Mouse (Mus musculus): ENCODE data around the gene Scml4. TPM values are rescaled to one million over a fixed set of nuclear protein-coding genes. Genes with fewer than 3 reads are reported as not detected.

Scml4 gene
- polyA plus RNA-seq, 1 experiment, result not detected

- Histone ChIP-seq H3K27ac (ENCODE audit: insufficient read depth, low read depth, low read length) (no peak overlapping the region), H3K4me3 (ENCODE audit: insufficient read depth, low read depth, low read length) (no peak overlapping the region), H3K4me1 (ENCODE audit: control insufficient read depth, insufficient read depth, low read length) (no peaks in the 10 kb centered on the region)
- WGBS, result 97% methylated on average over 11 of the region's 11 CpGs
- TF ChIP-seq CTCF (IDR thresholded peaks at IDR 0.05; ENCODE audit: insufficient read depth, low read depth, low read length) (no peak), POLR2A (IDR thresholded peaks at IDR 0.05; ENCODE audit: insufficient read depth, low read depth, low read length) (no peak)
Observed at GRCm38 (mm10) chr10:42840036-42840435, 20.1 kb upstream of the Scml4 start.

DNA sequence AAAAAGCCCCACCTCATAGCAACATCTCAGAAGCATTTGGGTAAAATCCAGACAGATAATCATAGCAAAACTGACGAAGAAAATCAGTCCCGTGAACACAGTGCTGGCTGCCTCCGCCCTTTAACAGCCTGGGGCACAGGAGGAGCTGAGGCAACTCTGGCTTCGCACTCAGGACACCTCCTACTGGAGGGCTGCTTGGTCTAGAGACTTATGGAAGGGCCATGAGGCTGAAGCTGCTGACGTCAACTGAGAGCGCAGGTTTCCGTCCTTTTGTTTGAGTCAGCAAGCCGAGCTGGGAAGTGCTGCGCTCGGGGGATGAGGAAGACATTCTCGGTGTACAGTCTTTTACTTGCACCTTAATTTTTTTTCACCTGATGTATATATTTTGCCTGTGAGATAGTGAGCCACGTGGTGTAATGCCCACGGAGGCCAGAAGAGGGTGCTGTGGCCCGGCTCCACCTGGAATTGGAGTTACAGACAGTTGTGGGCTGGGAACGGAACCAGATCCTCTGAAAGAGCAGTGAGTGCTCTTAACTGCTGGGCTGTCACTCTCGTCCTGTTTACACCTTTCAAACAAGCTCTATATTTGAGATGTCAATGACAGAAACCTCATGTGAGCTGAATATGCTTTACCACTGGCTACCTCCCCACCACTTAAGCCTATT is 18.5 kb upstream of the Scml4 start:
- Histone ChIP-seq H3K27ac (ENCODE audit: insufficient read depth, low read depth, low read length) (no peak overlapping the region), H3K4me3 (ENCODE audit: insufficient read depth, low read depth, low read length) (no peak overlapping the region), H3K4me1 (ENCODE audit: control insufficient read depth, insufficient read depth, low read length) (no peaks in the 10 kb centered on the region)
- TF ChIP-seq CTCF (IDR thresholded peaks at IDR 0.05; ENCODE audit: insufficient read depth, low read depth, low read length) (peak; percentile 57; the same call in 1 of the 2 replicates), POLR2A (IDR thresholded peaks at IDR 0.05; ENCODE audit: insufficient read depth, low read depth, low read length) (no peak)
- WGBS, result 75% methylated on average over 16 of the region's 16 CpGs

- Histone ChIP-seq H3K27ac (ENCODE audit: insufficient read depth, low read depth, low read length) (no peak overlapping the region), H3K4me1 (ENCODE audit: control insufficient read depth, insufficient read depth, low read length) (no peaks in the 10 kb centered on the region), H3K4me3 (ENCODE audit: insufficient read depth, low read depth, low read length) (no peak overlapping the region)
- peak; percentile 85 for TF ChIP-seq CTCF (IDR thresholded peaks at IDR 0.05; ENCODE audit: insufficient read depth, low read depth, low read length)
- TF ChIP-seq POLR2A (IDR thresholded peaks at IDR 0.05; ENCODE audit: insufficient read depth, low read depth, low read length), result no peak
- WGBS, result 19% methylated on average over 9 of the region's 9 CpGs
Observed at GRCm38 (mm10) chr10:42842358-42842757, 17.8 kb upstream of the Scml4 start.

GRCm38 (mm10) chr10:42843416-42843815 is 16.8 kb upstream of the Scml4 start:
- Histone ChIP-seq H3K4me3 (ENCODE audit: insufficient read depth, low read depth, low read length) (no peak overlapping the region), H3K27ac (ENCODE audit: insufficient read depth, low read depth, low read length) (no peak overlapping the region), H3K4me1 (ENCODE audit: control insufficient read depth, insufficient read depth, low read length) (no peaks in the 10 kb centered on the region)
- TF ChIP-seq POLR2A (IDR thresholded peaks at IDR 0.05; ENCODE audit: insufficient read depth, low read depth, low read length), result no peak
- TF ChIP-seq CTCF (IDR thresholded peaks at IDR 0.05; ENCODE audit: insufficient read depth, low read depth, low read length), result no peak
- WGBS, result 74% methylated on average over 1 of the region's 1 CpGs

DNA sequence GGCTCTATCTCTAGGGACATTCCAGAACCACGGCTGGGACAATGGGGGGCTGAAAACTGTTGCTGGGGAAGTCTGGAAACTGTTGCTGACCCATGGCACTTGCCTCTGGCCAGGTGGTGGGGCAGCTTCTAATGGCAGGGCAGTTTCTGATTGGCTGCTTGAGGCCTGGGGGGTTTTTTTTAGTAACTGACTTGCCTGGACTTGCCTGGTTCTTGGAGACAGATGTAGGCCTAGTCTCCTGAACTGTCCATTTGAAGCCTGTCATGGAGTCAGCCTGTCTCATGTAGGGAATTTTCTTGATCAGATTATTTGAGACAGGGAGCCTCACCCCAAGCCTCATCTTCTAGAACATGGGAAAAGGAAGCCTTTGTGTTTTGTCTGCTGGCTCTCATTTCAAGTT is 14.7 kb upstream of the Scml4 start:
- TF ChIP-seq CTCF (IDR thresholded peaks at IDR 0.05; ENCODE audit: insufficient read depth, low read depth, low read length) (no peak), POLR2A (IDR thresholded peaks at IDR 0.05; ENCODE audit: insufficient read depth, low read depth, low read length) (no peak)
- WGBS, result 59% methylated on average over 1 of the region's 1 CpGs
- no peak overlapping the region for H3K4me3 ChIP-seq (ENCODE audit: insufficient read depth, low read depth, low read length)

DNA sequence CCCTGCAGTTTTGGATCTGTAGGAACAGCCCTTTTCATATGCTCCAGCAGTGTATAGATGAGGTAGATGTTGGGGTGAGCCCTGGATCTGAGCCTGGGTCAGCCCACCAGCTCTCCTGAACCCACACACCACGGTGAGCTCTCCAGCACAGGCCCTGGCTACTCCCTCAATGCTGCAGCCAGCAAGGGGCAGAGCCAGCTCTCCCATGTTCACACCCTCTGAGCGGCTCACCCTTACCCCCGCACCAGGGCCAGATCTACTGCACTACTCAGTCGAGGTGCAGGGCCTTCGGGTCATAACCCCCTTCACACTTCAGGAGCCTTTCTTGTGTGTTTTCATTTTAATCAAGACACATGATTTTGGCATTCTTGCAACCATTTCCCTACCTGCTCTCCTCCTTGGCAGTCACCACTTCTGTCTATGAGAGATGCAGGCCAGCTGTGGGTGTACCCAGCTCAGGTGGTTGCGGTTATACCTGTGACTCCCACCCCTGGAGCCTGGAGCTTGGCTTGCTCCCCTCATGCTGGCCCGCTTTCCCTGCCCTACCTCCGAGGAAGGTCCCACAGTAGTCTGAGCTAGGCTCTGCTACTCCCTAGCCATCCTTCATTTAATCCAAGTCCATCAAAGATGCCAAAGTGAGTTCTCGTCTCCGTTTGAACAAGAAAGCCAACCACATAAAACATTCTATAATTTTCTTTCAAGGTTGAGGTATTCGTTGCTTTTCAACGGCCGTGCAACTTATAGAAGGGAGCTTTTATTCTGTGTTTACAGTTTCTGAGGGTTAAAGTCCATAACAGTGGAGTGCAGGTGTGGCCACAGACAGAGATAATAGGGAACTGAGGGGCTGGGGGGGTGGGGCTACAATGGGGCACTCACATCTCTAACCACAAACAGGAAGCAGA is 11.7 kb upstream of the Scml4 start:
- TF ChIP-seq POLR2A (IDR thresholded peaks at IDR 0.05; ENCODE audit: insufficient read depth, low read depth, low read length) (no peak), CTCF (IDR thresholded peaks at IDR 0.05; ENCODE audit: insufficient read depth, low read depth, low read length) (no peak)
- Histone ChIP-seq H3K4me1 (ENCODE audit: control insufficient read depth, insufficient read depth, low read length) (no peaks in the 10 kb centered on the region), H3K4me3 (ENCODE audit: insufficient read depth, low read depth, low read length) (no peak overlapping the region), H3K27ac (ENCODE audit: insufficient read depth, low read depth, low read length) (no peak overlapping the region)
- 93% methylated on average over 13 of the region's 13 CpGs for WGBS

More for the DNA sequence above, 14.7 kb upstream of the Scml4 start:
- Histone ChIP-seq H3K27ac (ENCODE audit: insufficient read depth, low read depth, low read length) (no peak overlapping the region), H3K4me1 (ENCODE audit: control insufficient read depth, insufficient read depth, low read length) (no peaks in the 10 kb centered on the region)

DNA sequence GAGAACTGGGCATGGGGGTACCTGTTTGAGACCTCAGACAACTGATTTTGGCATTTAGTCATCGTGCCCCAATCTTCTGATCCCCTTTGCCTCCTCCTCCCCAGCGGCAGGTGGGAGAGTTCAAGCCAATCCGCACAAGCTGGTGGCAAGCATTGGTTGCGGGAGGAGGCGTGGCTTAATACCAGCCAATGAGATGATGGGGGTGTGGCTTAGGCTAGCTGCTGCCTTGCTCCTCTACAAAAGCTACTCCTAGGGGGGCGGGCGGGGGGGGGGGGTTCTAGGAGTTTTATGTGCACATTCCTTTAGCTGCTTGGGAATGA is 11.1 kb upstream of the Scml4 start:
- H3K27ac ChIP-seq (ENCODE audit: insufficient read depth, low read depth, low read length), result no peak overlapping the region
- H3K4me3 ChIP-seq (ENCODE audit: insufficient read depth, low read depth, low read length), result no peak overlapping the region
- H3K4me1 ChIP-seq (ENCODE audit: control insufficient read depth, insufficient read depth, low read length), result no peaks in the 10 kb centered on the region
- TF ChIP-seq CTCF (IDR thresholded peaks at IDR 0.05; ENCODE audit: insufficient read depth, low read depth, low read length) (no peak), POLR2A (IDR thresholded peaks at IDR 0.05; ENCODE audit: insufficient read depth, low read depth, low read length) (no peak)
- 89% methylated on average over 7 of the region's 7 CpGs for WGBS

GRCm38 (mm10) chr10:42854838-42855237 is 5.3 kb upstream of the Scml4 start:
- H3K4me1 ChIP-seq (ENCODE audit: control insufficient read depth, insufficient read depth, low read length), result no peaks in the 10 kb centered on the region
- TF ChIP-seq CTCF (IDR thresholded peaks at IDR 0.05; ENCODE audit: insufficient read depth, low read depth, low read length) (no peak), POLR2A (IDR thresholded peaks at IDR 0.05; ENCODE audit: insufficient read depth, low read depth, low read length) (no peak)
- H3K4me3 ChIP-seq (ENCODE audit: insufficient read depth, low read depth, low read length), result no peak overlapping the region
- 89% methylated on average over 4 of the region's 4 CpGs for whole genome bisulfite sequencing
- H3K27ac ChIP-seq (ENCODE audit: insufficient read depth, low read depth, low read length), result no peak overlapping the region

DNA sequence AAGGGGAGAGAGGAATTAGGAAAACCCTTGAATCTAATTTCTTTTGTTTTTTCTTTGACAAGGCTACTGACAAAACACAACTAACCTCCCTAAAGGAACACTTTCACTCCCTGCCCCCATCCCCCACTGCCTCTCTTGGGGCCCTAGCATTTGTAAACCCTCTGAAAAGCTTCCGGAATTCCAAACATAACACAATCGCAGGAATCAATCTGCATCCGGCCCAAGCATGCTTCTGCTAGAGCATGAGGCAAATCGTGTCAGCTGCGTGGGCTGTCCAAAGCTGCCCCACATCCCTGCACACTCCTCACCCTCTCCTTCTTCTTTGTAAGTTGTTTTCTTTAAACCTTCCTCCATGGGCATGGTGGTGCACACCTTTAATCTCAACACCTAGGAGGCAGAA is 4.9 kb upstream of the Scml4 start:
- no peaks in the 10 kb centered on the region for H3K4me1 ChIP-seq (ENCODE audit: control insufficient read depth, insufficient read depth, low read length)
- 61% methylated on average over 5 of the region's 5 CpGs for WGBS
- H3K4me3 ChIP-seq (ENCODE audit: insufficient read depth, low read depth, low read length), result no peak overlapping the region
- H3K27ac ChIP-seq (ENCODE audit: insufficient read depth, low read depth, low read length), result no peak overlapping the region
- TF ChIP-seq POLR2A (IDR thresholded peaks at IDR 0.05; ENCODE audit: insufficient read depth, low read depth, low read length), result no peak
- TF ChIP-seq CTCF (IDR thresholded peaks at IDR 0.05; ENCODE audit: insufficient read depth, low read depth, low read length), result no peak
